Mouse (Mus musculus): ENCODE measurements at regions not wholly inside any gene's neighbourhood (a gene's known extent, or its start where the extent isn't known, plus 50 kb on each side); places are given as distances from the start of the nearest gene placed in this dataset.

- no peak overlapping the region for H3K9ac ChIP-seq (ENCODE audit: low read depth, poor library complexity, severe bottlenecking)
- H3K27ac ChIP-seq (ENCODE audit: insufficient read depth, low read length) = no peak overlapping the region
- H3K9me3 ChIP-seq (replicated peaks; ENCODE audit: control insufficient read depth, insufficient read depth, low read length, poor library complexity, severe bottlenecking) = no peaks in the 10 kb centered on the region
- no peaks in the 10 kb centered on the region for H3K27me3 ChIP-seq (ENCODE audit: control insufficient read depth, insufficient read depth, low read length, poor library complexity, severe bottlenecking)
- TF ChIP-seq EP300 (IDR thresholded peaks at IDR 0.05; ENCODE audit: insufficient read depth, low read depth, low read length) (no peak), POLR2A (IDR thresholded peaks at IDR 0.05; ENCODE audit: insufficient read depth, low read length) (no peak), CTCF (IDR thresholded peaks at IDR 0.05; ENCODE audit: low read depth, low read length) (no peak)
- H3K4me3 ChIP-seq (ENCODE audit: low read depth, low read length) = no peak overlapping the region
- no peaks in the 10 kb centered on the region for H3K4me1 ChIP-seq (ENCODE audit: control insufficient read depth, insufficient read depth, low read length)
- no peaks in the 10 kb centered on the region for H3K36me3 ChIP-seq (ENCODE audit: control insufficient read depth, insufficient read depth, low read length, poor library complexity, severe bottlenecking)
Measured at GRCm38 (mm10) chr16:93335322-93336111, 268.3 kb downstream of the Setd4 start.

- Histone ChIP-seq H3K36me3 (ENCODE audit: control insufficient read depth, insufficient read depth, low read length, poor library complexity, severe bottlenecking) (no peaks in the 10 kb centered on the region), H3K4me1 (ENCODE audit: control insufficient read depth, insufficient read depth, low read length) (no peaks in the 10 kb centered on the region), H3K9me3 (replicated peaks; ENCODE audit: control insufficient read depth, insufficient read depth, low read length, poor library complexity, severe bottlenecking) (no peaks in the 10 kb centered on the region), H3K27me3 (ENCODE audit: control insufficient read depth, insufficient read depth, low read length, poor library complexity, severe bottlenecking) (no peaks in the 10 kb centered on the region), H3K27ac (ENCODE audit: insufficient read depth, low read length) (no peak overlapping the region), H3K4me3 (ENCODE audit: low read depth, low read length) (no peak overlapping the region), H3K9ac (ENCODE audit: low read depth, poor library complexity, severe bottlenecking) (no peak overlapping the region)
- TF ChIP-seq CTCF (IDR thresholded peaks at IDR 0.05; ENCODE audit: low read depth, low read length) (no peak), POLR2A (IDR thresholded peaks at IDR 0.05; ENCODE audit: insufficient read depth, low read length) (no peak), EP300 (IDR thresholded peaks at IDR 0.05; ENCODE audit: insufficient read depth, low read depth, low read length) (no peak)
Measured at GRCm38 (mm10) chr16:93333654-93334053, 270.2 kb downstream of the Setd4 start.

DNA sequence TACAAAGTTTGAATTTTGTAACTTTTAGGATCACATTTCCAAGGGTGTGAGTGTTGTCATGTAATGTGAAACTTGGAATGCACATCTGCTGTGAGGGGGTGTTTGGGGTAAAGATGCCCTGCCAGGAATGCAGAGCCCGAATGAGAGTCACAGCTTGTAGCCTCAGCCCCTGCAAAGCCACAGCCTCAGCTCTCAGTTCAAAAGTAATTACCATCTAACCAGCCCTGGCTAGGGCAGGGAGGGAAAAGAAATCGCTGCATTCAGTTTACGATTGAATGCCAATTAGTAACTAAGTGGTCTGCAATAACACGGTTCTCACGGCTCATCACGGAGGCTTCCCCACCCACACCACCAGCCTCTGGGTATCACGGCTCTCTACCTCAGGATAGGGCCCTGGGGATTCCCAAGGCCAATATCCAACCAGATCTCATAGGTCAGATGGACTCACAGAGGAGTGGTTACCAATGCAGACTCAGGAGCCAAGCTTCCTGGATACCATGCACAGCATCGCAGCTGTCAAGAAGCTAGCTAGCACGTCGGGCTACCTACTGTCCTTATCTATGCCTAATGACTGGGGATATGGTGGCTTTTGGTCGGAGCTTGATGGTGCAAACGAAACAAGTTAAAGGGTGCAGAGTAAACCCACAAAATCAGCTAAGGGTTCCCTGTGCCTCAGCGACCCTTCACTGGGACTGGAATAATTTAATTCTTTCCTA, 275.0 kb downstream of the Setd4 start:
- no peak overlapping the region for H3K27ac ChIP-seq (ENCODE audit: insufficient read depth, low read length)
- no peak overlapping the region for H3K9ac ChIP-seq (ENCODE audit: low read depth, poor library complexity, severe bottlenecking)
- TF ChIP-seq EP300 (IDR thresholded peaks at IDR 0.05; ENCODE audit: insufficient read depth, low read depth, low read length) = no peak
- TF ChIP-seq POLR2A (IDR thresholded peaks at IDR 0.05; ENCODE audit: insufficient read depth, low read length) = no peak
- no peak for TF ChIP-seq CTCF (IDR thresholded peaks at IDR 0.05; ENCODE audit: low read depth, low read length)

GRCm38 (mm10) chr16:93324911-93325310, 279.0 kb downstream of the Setd4 start:
- Histone ChIP-seq H3K9ac (ENCODE audit: low read depth, poor library complexity, severe bottlenecking) (no peak overlapping the region), H3K27me3 (ENCODE audit: control insufficient read depth, insufficient read depth, low read length, poor library complexity, severe bottlenecking) (no peaks in the 10 kb centered on the region), H3K4me1 (ENCODE audit: control insufficient read depth, insufficient read depth, low read length) (no peaks in the 10 kb centered on the region), H3K36me3 (ENCODE audit: control insufficient read depth, insufficient read depth, low read length, poor library complexity, severe bottlenecking) (no peaks in the 10 kb centered on the region), H3K4me3 (ENCODE audit: low read depth, low read length) (no peak overlapping the region), H3K9me3 (replicated peaks; ENCODE audit: control insufficient read depth, insufficient read depth, low read length, poor library complexity, severe bottlenecking) (no peaks in the 10 kb centered on the region), H3K27ac (ENCODE audit: insufficient read depth, low read length) (no peak overlapping the region)
- TF ChIP-seq CTCF (IDR thresholded peaks at IDR 0.05; ENCODE audit: low read depth, low read length) = no peak
- TF ChIP-seq POLR2A (IDR thresholded peaks at IDR 0.05; ENCODE audit: insufficient read depth, low read length) = no peak
- TF ChIP-seq EP300 (IDR thresholded peaks at IDR 0.05; ENCODE audit: insufficient read depth, low read depth, low read length) = no peak

More for the DNA sequence above, 275.0 kb downstream of the Setd4 start:
- H3K36me3 ChIP-seq (ENCODE audit: control insufficient read depth, insufficient read depth, low read length, poor library complexity, severe bottlenecking) = no peaks in the 10 kb centered on the region
- no peaks in the 10 kb centered on the region for H3K9me3 ChIP-seq (replicated peaks; ENCODE audit: control insufficient read depth, insufficient read depth, low read length, poor library complexity, severe bottlenecking)
- no peaks in the 10 kb centered on the region for H3K27me3 ChIP-seq (ENCODE audit: control insufficient read depth, insufficient read depth, low read length, poor library complexity, severe bottlenecking)
- H3K4me3 ChIP-seq (ENCODE audit: low read depth, low read length) = no peak overlapping the region
- no peaks in the 10 kb centered on the region for H3K4me1 ChIP-seq (ENCODE audit: control insufficient read depth, insufficient read depth, low read length)

- Histone ChIP-seq H3K4me3 (ENCODE audit: low read depth, low read length) (no peak overlapping the region), H3K9me3 (replicated peaks; ENCODE audit: control insufficient read depth, insufficient read depth, low read length, poor library complexity, severe bottlenecking) (no peaks in the 10 kb centered on the region), H3K27ac (ENCODE audit: insufficient read depth, low read length) (no peak overlapping the region), H3K27me3 (ENCODE audit: control insufficient read depth, insufficient read depth, low read length, poor library complexity, severe bottlenecking) (no peaks in the 10 kb centered on the region), H3K4me1 (ENCODE audit: control insufficient read depth, insufficient read depth, low read length) (no peaks in the 10 kb centered on the region), H3K36me3 (ENCODE audit: control insufficient read depth, insufficient read depth, low read length, poor library complexity, severe bottlenecking) (no peaks in the 10 kb centered on the region), H3K9ac (ENCODE audit: low read depth, poor library complexity, severe bottlenecking) (no peak overlapping the region)
- TF ChIP-seq CTCF (IDR thresholded peaks at IDR 0.05; ENCODE audit: low read depth, low read length) = no peak
- no peak for TF ChIP-seq EP300 (IDR thresholded peaks at IDR 0.05; ENCODE audit: insufficient read depth, low read depth, low read length)
- TF ChIP-seq POLR2A (IDR thresholded peaks at IDR 0.05; ENCODE audit: insufficient read depth, low read length) = no peak
Measured at GRCm38 (mm10) chr16:93323172-93323571, 280.7 kb downstream of the Setd4 start.

- H3K27ac ChIP-seq (ENCODE audit: insufficient read depth, low read length) = no peak overlapping the region
- no peaks in the 10 kb centered on the region for H3K4me1 ChIP-seq (ENCODE audit: control insufficient read depth, insufficient read depth, low read length)
- H3K27me3 ChIP-seq (ENCODE audit: control insufficient read depth, insufficient read depth, low read length, poor library complexity, severe bottlenecking) = no peaks in the 10 kb centered on the region
- no peak overlapping the region for H3K4me3 ChIP-seq (ENCODE audit: low read depth, low read length)
- no peak for TF ChIP-seq EP300 (IDR thresholded peaks at IDR 0.05; ENCODE audit: insufficient read depth, low read depth, low read length)
- no peak for TF ChIP-seq CTCF (IDR thresholded peaks at IDR 0.05; ENCODE audit: low read depth, low read length)
- no peak for TF ChIP-seq POLR2A (IDR thresholded peaks at IDR 0.05; ENCODE audit: insufficient read depth, low read length)
- H3K9me3 ChIP-seq (replicated peaks; ENCODE audit: control insufficient read depth, insufficient read depth, low read length, poor library complexity, severe bottlenecking) = no peaks in the 10 kb centered on the region
- H3K9ac ChIP-seq (ENCODE audit: low read depth, poor library complexity, severe bottlenecking) = no peak overlapping the region
- no peaks in the 10 kb centered on the region for H3K36me3 ChIP-seq (ENCODE audit: control insufficient read depth, insufficient read depth, low read length, poor library complexity, severe bottlenecking)
Measured at GRCm38 (mm10) chr16:93319581-93319980, 284.3 kb downstream of the Setd4 start.
